Mouse (Mus musculus): ENCODE data around the gene Rnf144b. TPM values are rescaled to one million over a fixed set of nuclear protein-coding genes. Genes with fewer than 3 reads are reported as not detected.

Gene Rnf144b
- polyA plus RNA-seq (2014; fragmentation: Nextera tagmentation; extraction: Ambion mirVana): 0.89 and 0.91 TPM in 2 replicates

GRCm38 (mm10) chr13:47122537-47123430 is at the start of gene Rnf144b:
TSS of gene Rnf144b (plus strand) at chr13:47122656.
- 2% methylated on average over 55 of the region's 55 CpGs for WGBS
- H3K9me3 ChIP-seq (ENCODE audit: control insufficient read depth, low read length): no peaks in the 10 kb centered on the region
- no peaks in the 10 kb centered on the region for H3K36me3 ChIP-seq (ENCODE audit: control insufficient read depth, insufficient read depth, low read length)
- H3K4me3 ChIP-seq (ENCODE audit: low read depth, low read length): peak within 1 kb of the TSS; percentile 54
- no peak within 1 kb of the TSS for H3K27ac ChIP-seq (replicated peaks; ENCODE audit: low read depth, low read length)
- peak; percentile 67 for DNase-seq (ENCODE audit: low spot score)
- H3K4me2 ChIP-seq (ENCODE audit: low read depth, severe bottlenecking): peak within 1 kb of the TSS; percentile 95
- 0 out of 2 replicates have a peak, but pooled peaks cover 2% of the 10 kb centered on the region for H3K27me3 ChIP-seq (ENCODE audit: control insufficient read depth, insufficient read depth, low read length)
- H3K9ac ChIP-seq (ENCODE audit: low read length): peak within 1 kb of the TSS; percentile 38
- peaks cover 4% of the 10 kb centered on the region; the same call in 1 of the 2 replicates for H3K4me1 ChIP-seq (ENCODE audit: control insufficient read depth, insufficient read depth, low read length)
- ATAC-seq (ENCODE audit: insufficient number of reproducible peaks, low FRiP score, low TSS enrichment, low read depth): no peak

- no peak overlapping the region for H3K4me2 ChIP-seq (ENCODE audit: low read depth, severe bottlenecking)
- no peak overlapping the region for H3K27ac ChIP-seq (replicated peaks; ENCODE audit: low read depth, low read length)
- no peak overlapping the region for H3K4me3 ChIP-seq (ENCODE audit: low read depth, low read length)
- no peak overlapping the region for H3K9ac ChIP-seq (ENCODE audit: low read length)
- no peaks in the 10 kb centered on the region for H3K27me3 ChIP-seq (ENCODE audit: control insufficient read depth, insufficient read depth, low read length)
- ATAC-seq (ENCODE audit: insufficient number of reproducible peaks, low FRiP score, low TSS enrichment, low read depth) (no peak), DNase-seq (ENCODE audit: low spot score) (no peak)
- H3K9me3 ChIP-seq (ENCODE audit: control insufficient read depth, low read length): no peaks in the 10 kb centered on the region
- no peaks in the 10 kb centered on the region for H3K4me1 ChIP-seq (ENCODE audit: control insufficient read depth, insufficient read depth, low read length)
- 88% methylated on average over 5 of the region's 5 CpGs for WGBS
- H3K36me3 ChIP-seq (ENCODE audit: control insufficient read depth, insufficient read depth, low read length): no peaks in the 10 kb centered on the region
Observed at GRCm38 (mm10) chr13:47076156-47076555, 46.3 kb upstream of the Rnf144b start.

GRCm38 (mm10) chr13:47077367-47077766 is 45.1 kb upstream of the Rnf144b start:
- Histone ChIP-seq H3K27me3 (ENCODE audit: control insufficient read depth, insufficient read depth, low read length) (no peaks in the 10 kb centered on the region), H3K9me3 (ENCODE audit: control insufficient read depth, low read length) (no peaks in the 10 kb centered on the region), H3K4me1 (ENCODE audit: control insufficient read depth, insufficient read depth, low read length) (no peaks in the 10 kb centered on the region), H3K9ac (ENCODE audit: low read length) (no peak overlapping the region), H3K4me3 (ENCODE audit: low read depth, low read length) (no peak overlapping the region), H3K36me3 (ENCODE audit: control insufficient read depth, insufficient read depth, low read length) (no peaks in the 10 kb centered on the region), H3K27ac (replicated peaks; ENCODE audit: low read depth, low read length) (no peak overlapping the region), H3K4me2 (ENCODE audit: low read depth, severe bottlenecking) (no peak overlapping the region)
- no peak for ATAC-seq (ENCODE audit: insufficient number of reproducible peaks, low FRiP score, low TSS enrichment, low read depth)
- no peak for DNase-seq (ENCODE audit: low spot score)

GRCm38 (mm10) chr13:47078799-47079198 is 43.7 kb upstream of the Rnf144b start:
- Histone ChIP-seq H3K4me1 (ENCODE audit: control insufficient read depth, insufficient read depth, low read length) (no peaks in the 10 kb centered on the region), H3K27ac (replicated peaks; ENCODE audit: low read depth, low read length) (no peak overlapping the region), H3K9me3 (ENCODE audit: control insufficient read depth, low read length) (no peaks in the 10 kb centered on the region), H3K27me3 (ENCODE audit: control insufficient read depth, insufficient read depth, low read length) (no peaks in the 10 kb centered on the region), H3K36me3 (ENCODE audit: control insufficient read depth, insufficient read depth, low read length) (no peaks in the 10 kb centered on the region), H3K4me3 (ENCODE audit: low read depth, low read length) (no peak overlapping the region), H3K4me2 (ENCODE audit: low read depth, severe bottlenecking) (no peak overlapping the region), H3K9ac (ENCODE audit: low read length) (no peak overlapping the region)
- DNase-seq (ENCODE audit: low spot score) (no peak), ATAC-seq (ENCODE audit: insufficient number of reproducible peaks, low FRiP score, low TSS enrichment, low read depth) (no peak)
- 67% methylated on average over 5 of the region's 5 CpGs for WGBS

- 91% methylated on average over 4 of the region's 4 CpGs for WGBS
- no peak for DNase-seq (ENCODE audit: low spot score)
Observed at GRCm38 (mm10) chr13:47080905-47081505, 41.5 kb upstream of the Rnf144b start.

DNA sequence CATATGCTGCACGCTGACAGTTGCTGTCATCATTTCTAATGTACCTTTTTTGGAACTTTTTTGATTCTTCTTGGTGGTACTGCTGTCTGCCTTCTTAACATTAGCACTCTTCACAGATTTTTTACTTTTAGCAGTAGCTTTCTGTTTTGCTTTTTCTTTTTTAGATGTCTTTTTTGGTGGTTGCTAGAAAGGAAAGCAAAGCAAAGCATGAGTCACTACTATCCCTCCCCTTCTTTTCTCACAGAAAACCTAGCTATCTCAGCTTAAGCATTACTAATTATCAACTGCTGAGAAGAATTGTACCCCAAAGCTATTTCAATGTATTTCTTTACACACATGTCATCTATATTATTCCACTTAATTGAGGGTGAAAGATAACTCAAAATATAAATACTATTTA is 34.0 kb upstream of the Rnf144b start:
- Histone ChIP-seq H3K36me3 (ENCODE audit: control insufficient read depth, insufficient read depth, low read length) (peaks cover 7% of the 10 kb centered on the region; the same call in 1 of the 2 replicates), H3K4me2 (ENCODE audit: low read depth, severe bottlenecking) (no peak overlapping the region), H3K4me1 (ENCODE audit: control insufficient read depth, insufficient read depth, low read length) (no peaks in the 10 kb centered on the region), H3K9me3 (ENCODE audit: control insufficient read depth, low read length) (no peaks in the 10 kb centered on the region), H3K27ac (replicated peaks; ENCODE audit: low read depth, low read length) (no peak overlapping the region), H3K9ac (ENCODE audit: low read length) (no peak overlapping the region), H3K4me3 (ENCODE audit: low read depth, low read length) (no peak overlapping the region), H3K27me3 (ENCODE audit: control insufficient read depth, insufficient read depth, low read length) (no peaks in the 10 kb centered on the region)
- DNase-seq (ENCODE audit: low spot score): no peak
- ATAC-seq (ENCODE audit: insufficient number of reproducible peaks, low FRiP score, low TSS enrichment, low read depth): no peak
- WGBS: 97% methylated on average over 1 of the region's 1 CpGs

More at GRCm38 (mm10) chr13:47080905-47081505, 41.5 kb upstream of the Rnf144b start:
- ATAC-seq (ENCODE audit: insufficient number of reproducible peaks, low FRiP score, low TSS enrichment, low read depth): no peak
- Histone ChIP-seq H3K4me2 (ENCODE audit: low read depth, severe bottlenecking) (no peak overlapping the region), H3K4me1 (ENCODE audit: control insufficient read depth, insufficient read depth, low read length) (no peaks in the 10 kb centered on the region), H3K9ac (ENCODE audit: low read length) (no peak overlapping the region), H3K27me3 (ENCODE audit: control insufficient read depth, insufficient read depth, low read length) (no peaks in the 10 kb centered on the region), H3K27ac (replicated peaks; ENCODE audit: low read depth, low read length) (no peak overlapping the region), H3K9me3 (ENCODE audit: control insufficient read depth, low read length) (no peaks in the 10 kb centered on the region), H3K4me3 (ENCODE audit: low read depth, low read length) (no peak overlapping the region), H3K36me3 (ENCODE audit: control insufficient read depth, insufficient read depth, low read length) (no peaks in the 10 kb centered on the region)

GRCm38 (mm10) chr13:47089271-47089670 is 33.2 kb upstream of the Rnf144b start:
- no peak overlapping the region for H3K9ac ChIP-seq (ENCODE audit: low read length)
- no peaks in the 10 kb centered on the region for H3K27me3 ChIP-seq (ENCODE audit: control insufficient read depth, insufficient read depth, low read length)
- DNase-seq (ENCODE audit: low spot score): no peak
- H3K9me3 ChIP-seq (ENCODE audit: control insufficient read depth, low read length): no peaks in the 10 kb centered on the region
- 91% methylated on average over 2 of the region's 2 CpGs for WGBS
- no peak for ATAC-seq (ENCODE audit: insufficient number of reproducible peaks, low FRiP score, low TSS enrichment, low read depth)
- H3K4me2 ChIP-seq (ENCODE audit: low read depth, severe bottlenecking): no peak overlapping the region
- H3K4me3 ChIP-seq (ENCODE audit: low read depth, low read length): no peak overlapping the region
- H3K36me3 ChIP-seq (ENCODE audit: control insufficient read depth, insufficient read depth, low read length): peaks cover 9% of the 10 kb centered on the region; the same call in 1 of the 2 replicates
- H3K27ac ChIP-seq (replicated peaks; ENCODE audit: low read depth, low read length): no peak overlapping the region
- H3K4me1 ChIP-seq (ENCODE audit: control insufficient read depth, insufficient read depth, low read length): no peaks in the 10 kb centered on the region

DNA sequence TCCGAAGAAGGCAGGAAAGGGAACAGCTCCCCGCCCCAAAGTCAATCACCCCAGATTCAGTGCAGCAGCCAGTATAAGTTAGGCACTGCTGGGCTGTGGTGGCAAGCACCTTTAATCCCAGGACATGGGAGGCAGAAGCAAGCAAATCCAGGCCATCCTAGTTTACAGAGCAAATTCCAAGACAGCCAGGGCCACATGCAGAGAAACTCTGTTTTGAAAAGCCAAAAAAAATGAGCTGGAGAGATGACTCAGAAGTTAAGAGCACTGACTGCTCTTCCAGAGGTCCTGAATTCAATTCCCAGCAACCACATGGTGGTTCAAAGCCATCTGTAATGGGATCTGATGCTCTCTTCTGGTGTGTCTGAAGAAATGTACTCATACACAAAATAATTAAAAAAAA is 28.7 kb upstream of the Rnf144b start:
- peaks cover 16% of the 10 kb centered on the region for H3K36me3 ChIP-seq (ENCODE audit: control insufficient read depth, insufficient read depth, low read length)
- ATAC-seq (ENCODE audit: insufficient number of reproducible peaks, low FRiP score, low TSS enrichment, low read depth): no peak
- WGBS: 99% methylated on average over 2 of the region's 2 CpGs

More for the DNA sequence above, 28.7 kb upstream of the Rnf144b start:
- H3K4me1 ChIP-seq (ENCODE audit: control insufficient read depth, insufficient read depth, low read length): no peaks in the 10 kb centered on the region
- H3K9me3 ChIP-seq (ENCODE audit: control insufficient read depth, low read length): no peaks in the 10 kb centered on the region
- no peak overlapping the region for H3K4me2 ChIP-seq (ENCODE audit: low read depth, severe bottlenecking)
- DNase-seq (ENCODE audit: low spot score): no peak
- H3K4me3 ChIP-seq (ENCODE audit: low read depth, low read length): no peak overlapping the region
- H3K27ac ChIP-seq (replicated peaks; ENCODE audit: low read depth, low read length): no peak overlapping the region
- H3K9ac ChIP-seq (ENCODE audit: low read length): no peak overlapping the region
- H3K27me3 ChIP-seq (ENCODE audit: control insufficient read depth, insufficient read depth, low read length): no peaks in the 10 kb centered on the region

Data from limb, embryonic 11.5 days (tissue).